Mouse (Mus musculus): Measurements from ENCODE around the gene Chchd5. TPM values are rescaled to one million over a fixed set of nuclear protein-coding genes. Genes with fewer than 3 reads are reported as not detected.

Gene Chchd5
- polyA plus RNA-seq, 1 experiment, result 27.1 TPM

- Histone ChIP-seq H3K27me3 (ENCODE audit: control insufficient read depth, insufficient read depth, insufficient read length) (no peaks in the 10 kb centered on the region), H3K4me3 (ENCODE audit: insufficient read depth, poor library complexity, severe bottlenecking) (no peak overlapping the region), H3K79me3 (ENCODE audit: low read depth) (peaks cover 2% of the 10 kb centered on the region), H3ac (ENCODE audit: control insufficient read depth, insufficient read length, low read depth) (no peak overlapping the region), H3K79me2 (ENCODE audit: control insufficient read depth, insufficient read depth) (no peaks in the 10 kb centered on the region), H3K36me3 (ENCODE audit: control insufficient read depth, insufficient read depth) (peaks cover 100% of the 10 kb centered on the region)
- no peak for TF ChIP-seq CEBPB (IDR thresholded peaks at IDR 0.05; ENCODE audit: low read depth)
These were observed 13.1 kb upstream of the Chchd5 start for GRCm38 (mm10) chr2:129116368-129116739.

GRCm38 (mm10) chr2:129118061-129118460 lies 11.4 kb upstream of the Chchd5 start:
- H3K4me3 ChIP-seq (ENCODE audit: insufficient read depth, poor library complexity, severe bottlenecking), result no peak overlapping the region
- no peaks in the 10 kb centered on the region for H3K27me3 ChIP-seq (ENCODE audit: control insufficient read depth, insufficient read depth, insufficient read length)
- peaks cover 100% of the 10 kb centered on the region for H3K36me3 ChIP-seq (ENCODE audit: control insufficient read depth, insufficient read depth)
- H3ac ChIP-seq (ENCODE audit: control insufficient read depth, insufficient read length, low read depth), result no peak overlapping the region
- no peaks in the 10 kb centered on the region for H3K79me2 ChIP-seq (ENCODE audit: control insufficient read depth, insufficient read depth)
- TF ChIP-seq FOSL1 (IDR thresholded peaks at IDR 0.05; ENCODE audit: insufficient read depth, low read length, poor library complexity, severe bottlenecking), result no peak
- TF ChIP-seq MYOD1 (IDR thresholded peaks at IDR 0.05; ENCODE audit: control insufficient read depth, insufficient read length, low read depth), result no peak
- no peak for TF ChIP-seq MAX (IDR thresholded peaks at IDR 0.05)
- TF ChIP-seq USF1 (IDR thresholded peaks at IDR 0.05; ENCODE audit: low read depth), result no peak
- TF ChIP-seq CTCF (IDR thresholded peaks at IDR 0.05; ENCODE audit: control insufficient read depth, insufficient read depth, insufficient read length), result no peak
- TF ChIP-seq CEBPB (IDR thresholded peaks at IDR 0.05; ENCODE audit: low read depth), result no peak
- TF ChIP-seq MYOG (IDR thresholded peaks at IDR 0.05; ENCODE audit: control insufficient read depth, extremely low read depth, insufficient read length), result no peak
- peaks cover 2% of the 10 kb centered on the region for H3K79me3 ChIP-seq (ENCODE audit: low read depth)

- no peaks in the 10 kb centered on the region for H3K79me2 ChIP-seq (ENCODE audit: control insufficient read depth, insufficient read depth)
- H3K79me3 ChIP-seq (ENCODE audit: low read depth), result peaks cover 3% of the 10 kb centered on the region
- H3K27me3 ChIP-seq (ENCODE audit: control insufficient read depth, insufficient read depth, insufficient read length), result no peaks in the 10 kb centered on the region
- TF ChIP-seq MYOD1 (IDR thresholded peaks at IDR 0.05; ENCODE audit: control insufficient read depth, insufficient read length, low read depth) (no peak), FOSL1 (IDR thresholded peaks at IDR 0.05; ENCODE audit: insufficient read depth, low read length, poor library complexity, severe bottlenecking) (no peak), USF1 (IDR thresholded peaks at IDR 0.05; ENCODE audit: low read depth) (no peak), CEBPB (IDR thresholded peaks at IDR 0.05; ENCODE audit: low read depth) (no peak), CTCF (IDR thresholded peaks at IDR 0.05; ENCODE audit: control insufficient read depth, insufficient read depth, insufficient read length) (no peak), MYOG (IDR thresholded peaks at IDR 0.05; ENCODE audit: control insufficient read depth, extremely low read depth, insufficient read length) (no peak), MAX (IDR thresholded peaks at IDR 0.05) (no peak)
- peaks cover 94% of the 10 kb centered on the region for H3K36me3 ChIP-seq (ENCODE audit: control insufficient read depth, insufficient read depth)
- H3K4me3 ChIP-seq (ENCODE audit: insufficient read depth, poor library complexity, severe bottlenecking), result no peak overlapping the region
- no peak overlapping the region for H3ac ChIP-seq (ENCODE audit: control insufficient read depth, insufficient read length, low read depth)
These were observed 7.5 kb upstream of the Chchd5 start for GRCm38 (mm10) chr2:129121986-129122385.

- Histone ChIP-seq H3K27me3 (ENCODE audit: control insufficient read depth, insufficient read depth, insufficient read length) (no peaks in the 10 kb centered on the region), H3K79me2 (ENCODE audit: control insufficient read depth, insufficient read depth) (peaks cover 24% of the 10 kb centered on the region), H3K4me3 (ENCODE audit: insufficient read depth, poor library complexity, severe bottlenecking) (peak overlapping the region; percentile 75), H3K36me3 (ENCODE audit: control insufficient read depth, insufficient read depth) (peaks cover 33% of the 10 kb centered on the region), H3ac (ENCODE audit: control insufficient read depth, insufficient read length, low read depth) (peak overlapping the region; percentile 76), H3K79me3 (ENCODE audit: low read depth) (peaks cover 8% of the 10 kb centered on the region)
- TF ChIP-seq CEBPB (IDR thresholded peaks at IDR 0.05; ENCODE audit: low read depth), result no peak
- no peak for TF ChIP-seq CTCF (IDR thresholded peaks at IDR 0.05; ENCODE audit: control insufficient read depth, insufficient read depth, insufficient read length)
- TF ChIP-seq FOSL1 (IDR thresholded peaks at IDR 0.05; ENCODE audit: insufficient read depth, low read length, poor library complexity, severe bottlenecking), result no peak
- TF ChIP-seq MAX (IDR thresholded peaks at IDR 0.05), result no peak
- no peak for TF ChIP-seq MYOD1 (IDR thresholded peaks at IDR 0.05; ENCODE audit: control insufficient read depth, insufficient read length, low read depth)
- no peak for TF ChIP-seq USF1 (IDR thresholded peaks at IDR 0.05; ENCODE audit: low read depth)
- no peak for TF ChIP-seq MYOG (IDR thresholded peaks at IDR 0.05; ENCODE audit: control insufficient read depth, extremely low read depth, insufficient read length)
These were observed 566 bp downstream of the Chchd5 start for GRCm38 (mm10) chr2:129129987-129130545.

GRCm38 (mm10) chr2:129130776-129131175 lies 1.3 kb downstream of the Chchd5 start:
- peak overlapping the region; percentile 75 for H3K4me3 ChIP-seq (ENCODE audit: insufficient read depth, poor library complexity, severe bottlenecking)
- peaks cover 8% of the 10 kb centered on the region for H3K79me3 ChIP-seq (ENCODE audit: low read depth)
- peaks cover 26% of the 10 kb centered on the region for H3K36me3 ChIP-seq (ENCODE audit: control insufficient read depth, insufficient read depth)
- peak overlapping the region; percentile 19 for H3ac ChIP-seq (ENCODE audit: control insufficient read depth, insufficient read length, low read depth)
- no peaks in the 10 kb centered on the region for H3K27me3 ChIP-seq (ENCODE audit: control insufficient read depth, insufficient read depth, insufficient read length)
- H3K79me2 ChIP-seq (ENCODE audit: control insufficient read depth, insufficient read depth), result peaks cover 24% of the 10 kb centered on the region
- TF ChIP-seq USF1 (IDR thresholded peaks at IDR 0.05; ENCODE audit: low read depth) (no peak), CTCF (IDR thresholded peaks at IDR 0.05; ENCODE audit: control insufficient read depth, insufficient read depth, insufficient read length) (no peak), MYOG (IDR thresholded peaks at IDR 0.05; ENCODE audit: control insufficient read depth, extremely low read depth, insufficient read length) (no peak), CEBPB (IDR thresholded peaks at IDR 0.05; ENCODE audit: low read depth) (no peak), MAX (IDR thresholded peaks at IDR 0.05) (no peak), MYOD1 (IDR thresholded peaks at IDR 0.05; ENCODE audit: control insufficient read depth, insufficient read length, low read depth) (no peak), FOSL1 (IDR thresholded peaks at IDR 0.05; ENCODE audit: insufficient read depth, low read length, poor library complexity, severe bottlenecking) (no peak)

GRCm38 (mm10) chr2:129132231-129132630 lies 2.7 kb downstream of the Chchd5 start:
- Histone ChIP-seq H3K4me3 (ENCODE audit: insufficient read depth, poor library complexity, severe bottlenecking) (no peak overlapping the region), H3K27me3 (ENCODE audit: control insufficient read depth, insufficient read depth, insufficient read length) (no peaks in the 10 kb centered on the region), H3K36me3 (ENCODE audit: control insufficient read depth, insufficient read depth) (peaks cover 16% of the 10 kb centered on the region), H3ac (ENCODE audit: control insufficient read depth, insufficient read length, low read depth) (no peak overlapping the region), H3K79me2 (ENCODE audit: control insufficient read depth, insufficient read depth) (peaks cover 24% of the 10 kb centered on the region), H3K79me3 (ENCODE audit: low read depth) (peaks cover 6% of the 10 kb centered on the region)
- TF ChIP-seq CEBPB (IDR thresholded peaks at IDR 0.05; ENCODE audit: low read depth), result no peak

All from C2C12 (cell line).